Mouse (Mus musculus) forebrain, embryonic 11.5 days (tissue): ENCODE measurements at regions not wholly inside any gene's neighbourhood (a gene's known extent, or its start where the extent isn't known, plus 50 kb on each side); places are given as distances from the start of the nearest gene placed in this dataset.
"Not testable (repeated sequence)": the region's sequence is repeated elsewhere in the genome, so short reads cannot be mapped to it uniquely, and the experiment has no call there.

ENCODE experiments used
- ATAC-seq: fragments of 200-750 bp; cut with Nextera tagmentation; replicated peaks from 2 replicates; pipeline ENCODE4 v1.8.0; 2017; ENCODE audit warnings: moderate TSS enrichment; ENCODE audit not compliant: low FRiP score
- DNase-seq: peaks from one replicate; pipeline ENCODE4 v3.0.0-alpha.2; 2017; ENCODE audit warnings: low spot score
- H3K27ac ChIP-seq: fragments of 300-500 bp; sonication (generic); 2 replicates; pipeline ENCODE4 v1.5.1; 2014; ENCODE audit warnings: low read depth, low read length
- H3K27me3 ChIP-seq: fragments of 300-500 bp; sonication (generic); 2 replicates; pipeline ENCODE4 v1.6.1; 2014; ENCODE audit warnings: mild to moderate bottlenecking, low read length, mixed read lengths; ENCODE audit not compliant: control insufficient read depth, insufficient read depth
- H3K36me3 ChIP-seq: fragments of 300-500 bp; sonication (generic); 2 replicates; pipeline ENCODE4 v1.6.1; 2014; ENCODE audit warnings: mild to moderate bottlenecking, low read length, moderate library complexity, mixed read lengths; ENCODE audit not compliant: control insufficient read depth, insufficient read depth
- H3K4me1 ChIP-seq: fragments of 300-500 bp; sonication (generic); replicated peaks from 2 replicates; pipeline ENCODE4 v1.6.1; 2014; ENCODE audit warnings: low read length, mixed read lengths; ENCODE audit not compliant: control insufficient read depth, insufficient read depth
- H3K4me2 ChIP-seq: fragments of 300-500 bp; sonication (generic); 2 replicates; pipeline ENCODE4 v1.6.1; 2014; ENCODE audit warnings: low read depth, mild to moderate bottlenecking, low read length, moderate library complexity, mixed read lengths; ENCODE audit not compliant: severe bottlenecking
- H3K4me3 ChIP-seq: fragments of 300-500 bp; sonication (generic); 2 replicates; pipeline ENCODE4 v1.5.1; 2014; ENCODE audit warnings: low read depth, low read length
- H3K9ac ChIP-seq: fragments of 300-500 bp; sonication (generic); 2 replicates; pipeline ENCODE4 v1.6.1; 2014; ENCODE audit warnings: low read length
- H3K9me3 ChIP-seq: fragments of 300-500 bp; sonication (generic); 2 replicates; pipeline ENCODE4 v1.6.1; 2016; ENCODE audit warnings: low read length, mixed read lengths; ENCODE audit not compliant: control insufficient read depth
- WGBS: fragments of 180-500 bp; shearing (Covaris S2); extraction: QIAGEN DNeasy Blood & Tissue Kit; methylation state at CpG from one replicate; pipeline ENCODE4 v1.1.7; 2014; 5-methylcytosine and 5-hydroxymethylcytosine counted together

DNA sequence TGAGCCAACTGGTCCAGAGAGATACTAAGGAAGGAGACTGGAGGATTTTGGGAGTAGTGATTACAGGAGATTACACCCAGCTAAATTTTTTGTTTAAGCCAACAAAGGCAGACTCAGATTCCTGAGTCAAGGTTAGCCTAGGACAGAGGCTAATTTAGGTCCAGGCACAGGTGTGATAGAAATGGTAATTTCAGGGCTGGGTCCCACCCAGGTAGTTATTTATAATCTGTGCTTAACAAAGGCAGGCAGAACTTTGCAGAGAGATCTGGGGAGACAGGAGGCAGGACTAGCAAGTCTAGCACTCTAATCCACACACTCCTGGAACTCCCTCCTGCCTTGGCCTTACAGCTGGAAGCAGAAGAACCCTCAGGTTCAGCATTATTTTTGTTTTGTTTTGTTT, 172.4 kb downstream of the Iqub start:
- Histone ChIP-seq H3K27ac (no peak overlapping the region), H3K9me3 (no peaks in the 10 kb centered on the region), H3K4me1 (no peaks in the 10 kb centered on the region), H3K4me3 (no peak overlapping the region), H3K4me2 (no peak overlapping the region), H3K27me3 (no peaks in the 10 kb centered on the region), H3K9ac (no peak overlapping the region), H3K36me3 (no peaks in the 10 kb centered on the region)
- DNase-seq (no peak), ATAC-seq (no peak)

DNA sequence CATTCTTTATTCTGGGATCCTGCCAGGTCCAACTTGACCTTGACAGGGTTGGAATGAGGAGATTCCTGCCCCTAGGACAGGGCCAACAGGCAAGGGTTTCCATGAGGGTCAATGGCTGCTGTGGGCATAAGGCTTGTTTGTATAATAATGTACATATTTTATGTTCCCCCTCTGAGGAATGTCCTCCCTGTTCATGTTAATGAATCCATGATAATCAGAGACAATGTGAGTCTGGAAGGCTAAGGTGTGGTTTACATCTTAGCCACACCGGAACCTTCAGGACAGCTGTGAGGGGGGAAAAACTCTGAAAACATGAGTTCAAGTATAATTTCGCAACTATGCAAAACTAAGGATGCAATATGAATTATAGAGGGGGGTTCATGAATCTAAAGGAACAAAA, 172.8 kb downstream of the Iqub start:
- ATAC-seq (no peak), DNase-seq (no peak)
- H3K9me3 ChIP-seq = no peaks in the 10 kb centered on the region
- no peak overlapping the region for H3K4me2 ChIP-seq
- H3K4me3 ChIP-seq = no peak overlapping the region
- H3K27me3 ChIP-seq = no peaks in the 10 kb centered on the region
- H3K9ac ChIP-seq = no peak overlapping the region
- WGBS = 92% methylated on average over 2 of the region's 2 CpGs
- H3K36me3 ChIP-seq = no peaks in the 10 kb centered on the region
- H3K4me1 ChIP-seq = no peaks in the 10 kb centered on the region
- no peak overlapping the region for H3K27ac ChIP-seq

DNA sequence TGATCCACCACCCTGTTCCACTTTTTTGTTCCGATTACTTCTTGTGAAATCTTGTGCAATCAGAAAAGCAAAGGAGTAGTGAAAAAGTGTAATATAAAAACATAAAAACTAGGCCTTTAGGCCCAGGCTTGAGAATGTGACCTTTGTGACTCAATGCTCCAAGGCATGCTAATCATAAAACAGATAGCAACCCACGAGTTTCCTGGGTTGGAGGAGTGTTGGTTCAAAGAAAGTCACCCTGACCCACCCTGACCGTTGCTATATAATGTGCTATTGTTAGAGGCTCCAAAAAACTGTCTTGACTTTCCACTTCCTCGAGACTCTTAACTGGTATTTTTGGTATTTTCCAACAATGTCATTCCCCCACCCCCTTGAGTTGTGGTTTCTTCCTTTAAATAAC, 172.2 kb upstream of the Slc13a1 start:
- not testable (repeated sequence) for H3K27ac ChIP-seq, H3K36me3 ChIP-seq, ATAC-seq, H3K4me1 ChIP-seq, DNase-seq, H3K4me3 ChIP-seq, H3K27me3 ChIP-seq, H3K9ac ChIP-seq, H3K4me2 ChIP-seq, H3K9me3 ChIP-seq
- WGBS = 80% methylated on average over 4 of the region's 4 CpGs

DNA sequence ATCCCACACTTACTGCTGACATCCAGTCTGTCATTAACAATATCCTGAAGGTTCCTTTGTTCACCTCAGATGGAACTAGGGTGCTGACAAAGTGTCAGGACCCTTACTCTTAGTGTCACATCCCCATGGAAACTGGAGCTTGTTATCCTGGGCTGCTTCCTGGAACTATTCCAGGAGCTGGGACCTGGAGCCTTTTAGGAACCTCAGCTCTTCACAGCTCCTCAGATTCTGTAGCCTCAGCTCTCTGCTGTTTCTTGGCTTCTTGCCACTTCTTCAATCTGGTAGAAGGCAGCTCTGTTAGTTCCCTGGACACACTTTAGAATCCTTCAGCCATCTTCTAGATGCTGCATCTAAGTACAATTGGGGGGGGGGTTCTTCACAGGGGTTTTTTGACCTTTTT, 157.3 kb upstream of the Slc13a1 start:
- Histone ChIP-seq H3K4me3 (no peak overlapping the region), H3K27me3 (no peaks in the 10 kb centered on the region), H3K4me1 (no peaks in the 10 kb centered on the region), H3K9me3 (no peaks in the 10 kb centered on the region), H3K4me2 (no peak overlapping the region), H3K36me3 (no peaks in the 10 kb centered on the region), H3K27ac (no peak overlapping the region), H3K9ac (no peak overlapping the region)
- DNase-seq = no peak
- ATAC-seq = no peak

DNA sequence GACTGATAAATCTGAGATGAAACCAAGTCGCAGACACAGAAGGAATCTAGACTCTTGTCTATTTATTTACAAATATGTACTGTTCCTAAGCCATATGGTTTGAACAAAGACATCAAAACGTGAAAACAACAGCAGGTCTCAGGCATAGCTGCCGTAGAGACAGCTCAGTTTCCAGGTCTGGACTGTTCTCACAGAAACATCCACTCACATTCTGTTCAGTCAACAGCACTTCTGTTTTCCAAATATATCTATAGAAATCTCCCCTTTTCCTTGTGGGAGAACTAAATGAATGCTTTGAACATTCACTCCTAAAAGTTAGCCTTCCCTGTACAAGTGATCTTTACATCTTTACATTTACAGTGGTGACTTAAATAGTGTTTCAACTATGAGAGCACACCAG, 156.8 kb upstream of the Slc13a1 start:
- no peak overlapping the region for H3K4me3 ChIP-seq
- DNase-seq (no peak), ATAC-seq (no peak)
- no peaks in the 10 kb centered on the region for H3K4me1 ChIP-seq
- no peaks in the 10 kb centered on the region for H3K27me3 ChIP-seq
- H3K36me3 ChIP-seq = no peaks in the 10 kb centered on the region
- no peak overlapping the region for H3K27ac ChIP-seq
- no peak overlapping the region for H3K9ac ChIP-seq
- no peak overlapping the region for H3K4me2 ChIP-seq
- 76% methylated on average over 3 of the region's 3 CpGs for WGBS
- H3K9me3 ChIP-seq = no peaks in the 10 kb centered on the region

DNA sequence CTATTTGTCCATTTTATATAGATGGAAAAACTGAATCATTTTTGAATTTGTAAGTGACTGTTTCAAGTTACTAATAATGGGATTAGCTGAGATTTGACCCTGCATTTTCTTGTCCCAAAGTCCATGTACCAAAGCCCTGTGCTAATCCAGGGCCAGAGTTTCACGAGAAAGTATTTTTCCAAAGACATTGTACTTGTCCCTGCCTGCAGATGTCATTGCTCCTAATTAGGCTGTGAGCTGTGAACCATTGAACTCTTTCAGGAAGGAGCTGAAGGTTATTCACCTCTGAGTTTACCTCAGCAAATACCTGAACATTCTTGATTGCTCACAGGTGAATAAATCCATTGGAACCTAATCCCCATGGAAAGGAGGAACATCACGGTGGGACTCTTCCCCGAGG, 154.5 kb upstream of the Slc13a1 start:
- Histone ChIP-seq H3K9ac (no peak overlapping the region), H3K4me1 (no peaks in the 10 kb centered on the region), H3K4me2 (no peak overlapping the region), H3K9me3 (no peaks in the 10 kb centered on the region), H3K27me3 (no peaks in the 10 kb centered on the region), H3K27ac (no peak overlapping the region), H3K4me3 (no peak overlapping the region), H3K36me3 (no peaks in the 10 kb centered on the region)
- no peak for ATAC-seq
- WGBS = 61% methylated on average over 3 of the region's 3 CpGs
- no peak for DNase-seq

DNA sequence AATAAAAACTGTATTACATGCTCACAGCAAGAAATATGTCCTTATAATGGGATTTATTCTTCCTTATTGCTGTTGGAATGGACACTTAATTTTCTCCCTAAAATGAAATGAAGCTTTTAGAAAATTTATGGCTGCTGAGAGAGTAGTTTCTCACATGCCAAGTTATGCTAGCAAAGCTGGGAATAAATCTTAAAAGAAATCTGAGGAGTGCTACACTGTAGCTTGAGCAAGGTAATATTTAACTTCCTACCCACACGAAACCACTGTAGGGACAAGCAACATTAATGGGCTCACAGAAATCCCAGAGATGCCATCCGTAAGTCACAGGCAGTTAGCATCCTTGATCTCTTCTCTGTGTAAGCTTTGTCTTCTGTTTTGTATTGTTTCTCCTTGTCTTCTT, 151.0 kb upstream of the Slc13a1 start:
- Histone ChIP-seq H3K9ac (no peak overlapping the region), H3K4me3 (no peak overlapping the region), H3K4me1 (no peaks in the 10 kb centered on the region), H3K36me3 (no peaks in the 10 kb centered on the region), H3K9me3 (no peaks in the 10 kb centered on the region), H3K4me2 (no peak overlapping the region), H3K27ac (no peak overlapping the region), H3K27me3 (no peaks in the 10 kb centered on the region)
- no peak for ATAC-seq
- 88% methylated on average over 2 of the region's 2 CpGs for WGBS
- no peak for DNase-seq

DNA sequence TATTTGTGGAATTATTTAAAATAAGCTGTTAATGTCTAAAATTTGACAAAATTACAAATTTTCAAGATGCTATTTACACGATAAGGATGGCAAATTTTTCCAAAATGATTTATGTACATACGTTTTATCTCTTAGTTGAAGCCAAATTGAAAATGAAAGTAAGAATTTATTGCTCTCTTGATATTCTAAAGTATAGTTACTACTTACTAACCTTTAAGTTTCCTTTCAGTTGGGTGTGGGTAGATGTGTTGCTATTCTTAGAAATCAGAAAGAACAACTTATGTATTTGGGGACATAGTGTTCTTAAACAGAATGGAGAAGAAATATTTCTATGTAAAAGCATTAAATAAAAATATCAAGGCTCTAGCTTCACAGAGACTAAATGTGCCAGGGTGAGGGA, 142.8 kb upstream of the Slc13a1 start:
- Histone ChIP-seq H3K36me3 (no peaks in the 10 kb centered on the region), H3K9ac (no peak overlapping the region), H3K9me3 (no peaks in the 10 kb centered on the region), H3K27me3 (no peaks in the 10 kb centered on the region), H3K4me2 (no peak overlapping the region), H3K4me1 (no peaks in the 10 kb centered on the region), H3K27ac (no peak overlapping the region), H3K4me3 (no peak overlapping the region)
- DNase-seq (no peak), ATAC-seq (no peak)
- 88% methylated on average over 2 of the region's 2 CpGs for WGBS

DNA sequence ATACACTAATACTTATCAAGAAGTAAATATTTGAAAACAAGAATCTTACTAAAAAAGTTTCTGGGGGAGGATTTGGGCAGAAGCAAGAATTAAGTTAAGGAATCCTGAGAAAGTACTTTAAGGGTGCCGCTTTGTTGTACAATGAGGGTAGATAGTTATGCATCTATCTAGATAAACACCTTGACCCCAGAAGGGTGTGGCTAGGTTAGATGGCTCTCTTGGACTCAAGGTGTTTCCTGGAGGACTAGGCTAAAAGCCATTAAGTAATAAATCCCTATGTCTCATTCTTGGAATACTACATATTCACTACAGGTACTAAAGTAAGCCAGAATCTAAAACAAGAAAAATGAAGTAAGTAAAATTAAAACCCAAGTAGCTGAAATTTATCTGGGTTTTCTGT, 141.9 kb upstream of the Slc13a1 start:
- WGBS = 94% methylated on average over 1 of the region's 1 CpGs
- no peak for ATAC-seq

More for the DNA sequence above, 141.9 kb upstream of the Slc13a1 start:
- no peaks in the 10 kb centered on the region for H3K27me3 ChIP-seq
- H3K4me3 ChIP-seq = no peak overlapping the region
- H3K4me2 ChIP-seq = no peak overlapping the region
- no peak overlapping the region for H3K9ac ChIP-seq
- no peak overlapping the region for H3K27ac ChIP-seq
- no peaks in the 10 kb centered on the region for H3K9me3 ChIP-seq
- no peaks in the 10 kb centered on the region for H3K4me1 ChIP-seq
- no peaks in the 10 kb centered on the region for H3K36me3 ChIP-seq
- DNase-seq = no peak
